Mouse (Mus musculus): Measurements from ENCODE around the gene Mgst1. TPM values are rescaled to one million over a fixed set of nuclear protein-coding genes. Genes with fewer than 3 reads are reported as not detected.

Mgst1 gene
- total RNA-seq, 2 experiments from 2014 or later: 62.5 to 78.9 TPM

Other genes starting within 250 kb of the Mgst1 start
- gene Slc15a5, start 60.4 kb upstream of the Mgst1 start, total RNA-seq (2015; ENCODE audit: low replicate concordance): not detected in 2 replicates
- not detected in 2 replicates for gene Slc15a5, start 60.4 kb upstream of the Mgst1 start, total RNA-seq (2017; ENCODE audit: low replicate concordance)

Measured in erythroid progenitor cell, adult 5-6 weeks (primary cell).